Mouse (Mus musculus): Measurements from ENCODE around the gene Cyp26c1. TPM values are rescaled to one million over a fixed set of nuclear protein-coding genes. Genes with fewer than 3 reads are reported as not detected.

Cyp26c1 gene
- polyA plus RNA-seq, 1 experiment: 0.06 TPM

- Histone ChIP-seq H3K4me1 (ENCODE audit: control insufficient read depth, insufficient read depth, insufficient read length, low read length) (no peaks in the 10 kb centered on the region), H3K27ac (ENCODE audit: insufficient read depth, low read depth, low read length) (no peak overlapping the region), H3K4me3 (ENCODE audit: low read depth, low read length) (peak overlapping the region; percentile 10), H3K36me3 (ENCODE audit: control insufficient read depth, insufficient read depth, low read length) (no peaks in the 10 kb centered on the region), H3K27me3 (ENCODE audit: control insufficient read depth, insufficient read depth, low read length) (peaks cover 33% of the 10 kb centered on the region)
- no peak for TF ChIP-seq POLR2A (IDR thresholded peaks at IDR 0.05; ENCODE audit: low read depth, low read length)
- WGBS: 4% methylated on average over 40 of the region's 40 CpGs
Measured at GRCm38 (mm10) chr19:37692879-37693278, 7.5 kb downstream of the Cyp26c1 start.

GRCm38 (mm10) chr19:37695146-37695545 lies 9.8 kb downstream of the Cyp26c1 start:
- Histone ChIP-seq H3K27ac (ENCODE audit: insufficient read depth, low read depth, low read length) (no peak overlapping the region), H3K4me1 (ENCODE audit: control insufficient read depth, insufficient read depth, insufficient read length, low read length) (no peaks in the 10 kb centered on the region), H3K36me3 (ENCODE audit: control insufficient read depth, insufficient read depth, low read length) (no peaks in the 10 kb centered on the region), H3K27me3 (ENCODE audit: control insufficient read depth, insufficient read depth, low read length) (peaks cover 46% of the 10 kb centered on the region), H3K4me3 (ENCODE audit: low read depth, low read length) (no peak overlapping the region)
- no peak for TF ChIP-seq POLR2A (IDR thresholded peaks at IDR 0.05; ENCODE audit: low read depth, low read length)
- no peak for TF ChIP-seq CTCF (IDR thresholded peaks at IDR 0.05; ENCODE audit: extremely low read depth, insufficient read length, insufficient replicate concordance, low read depth, low read length)
- WGBS: 58% methylated on average over 13 of the region's 13 CpGs

DNA sequence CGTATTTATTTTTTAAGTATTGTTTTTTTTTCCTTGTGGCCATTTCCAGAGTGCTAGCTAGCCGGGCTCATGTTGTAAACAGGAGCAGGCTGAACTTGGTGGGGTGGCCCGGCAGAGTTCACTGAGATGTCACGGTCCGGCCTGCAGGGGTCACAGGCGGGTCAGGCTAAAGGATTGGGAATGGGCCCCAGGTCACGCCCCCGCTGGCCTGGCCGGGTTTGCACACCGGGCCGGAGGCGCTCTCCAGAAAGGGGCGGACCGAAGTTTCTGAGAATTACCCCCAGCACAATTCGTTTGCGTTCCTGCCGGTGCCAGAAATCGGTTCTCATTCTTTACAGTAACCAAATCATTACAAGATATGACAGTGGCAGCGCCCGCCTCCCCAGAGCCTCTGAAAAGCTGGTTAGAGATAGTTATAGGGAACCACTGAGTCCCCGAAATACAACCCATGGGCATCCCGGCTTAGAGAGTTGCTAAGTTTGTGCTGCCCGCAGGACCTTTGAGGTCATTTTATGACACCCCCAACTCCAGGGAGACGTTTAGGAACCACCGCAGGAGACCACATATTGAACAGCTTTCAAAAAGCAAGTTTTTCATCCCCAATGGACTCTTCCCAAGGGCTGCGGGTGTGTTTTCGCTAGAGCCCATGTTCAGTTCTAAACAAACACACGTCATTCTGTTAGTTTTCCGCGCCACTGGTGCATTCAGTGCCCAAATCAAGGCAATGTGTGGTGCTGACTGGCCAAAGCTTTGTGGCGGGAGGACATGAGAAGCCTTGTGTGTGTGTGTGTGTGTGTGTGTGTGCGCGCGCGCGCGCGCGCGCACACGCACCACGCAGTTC lies 10.6 kb downstream of the Cyp26c1 start:
- H3K27me3 ChIP-seq (ENCODE audit: control insufficient read depth, insufficient read depth, low read length): peaks cover 51% of the 10 kb centered on the region
- no peaks in the 10 kb centered on the region for H3K4me1 ChIP-seq (ENCODE audit: control insufficient read depth, insufficient read depth, insufficient read length, low read length)
- no peaks in the 10 kb centered on the region for H3K36me3 ChIP-seq (ENCODE audit: control insufficient read depth, insufficient read depth, low read length)
- no peak for TF ChIP-seq CTCF (IDR thresholded peaks at IDR 0.05; ENCODE audit: extremely low read depth, insufficient read length, insufficient replicate concordance, low read depth, low read length)
- TF ChIP-seq POLR2A (IDR thresholded peaks at IDR 0.05; ENCODE audit: low read depth, low read length): no peak
- H3K4me3 ChIP-seq (ENCODE audit: low read depth, low read length): no peak overlapping the region
- no peak overlapping the region for H3K27ac ChIP-seq (ENCODE audit: insufficient read depth, low read depth, low read length)
- WGBS: 7% methylated on average over 42 of the region's 42 CpGs

- no peak overlapping the region for H3K4me3 ChIP-seq (ENCODE audit: low read depth, low read length)
- H3K27ac ChIP-seq (ENCODE audit: insufficient read depth, low read depth, low read length): no peak overlapping the region
- 7% methylated on average over 22 of the region's 22 CpGs for WGBS
- no peaks in the 10 kb centered on the region for H3K36me3 ChIP-seq (ENCODE audit: control insufficient read depth, insufficient read depth, low read length)
- no peaks in the 10 kb centered on the region for H3K4me1 ChIP-seq (ENCODE audit: control insufficient read depth, insufficient read depth, insufficient read length, low read length)
- peaks cover 51% of the 10 kb centered on the region for H3K27me3 ChIP-seq (ENCODE audit: control insufficient read depth, insufficient read depth, low read length)
- no peak for TF ChIP-seq CTCF (IDR thresholded peaks at IDR 0.05; ENCODE audit: extremely low read depth, insufficient read length, insufficient replicate concordance, low read depth, low read length)
- TF ChIP-seq POLR2A (IDR thresholded peaks at IDR 0.05; ENCODE audit: low read depth, low read length): no peak
Measured at GRCm38 (mm10) chr19:37696603-37697334, 11.4 kb downstream of the Cyp26c1 start.

DNA sequence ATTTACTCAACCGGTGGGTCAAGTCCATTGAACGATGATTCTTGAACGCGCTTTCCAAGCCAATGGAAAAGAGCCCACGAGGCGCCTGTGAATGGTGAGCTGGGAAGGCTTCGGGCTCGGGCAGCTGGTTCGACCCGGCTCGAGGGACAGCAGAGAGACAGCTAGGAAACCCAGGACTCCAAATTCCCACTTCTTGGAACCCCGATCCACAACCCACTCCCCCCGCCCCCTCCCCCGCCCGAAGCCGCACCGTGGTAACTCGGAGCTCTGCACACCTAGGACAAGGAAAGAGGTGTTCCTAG lies 11.9 kb downstream of the Cyp26c1 start:
- no peak overlapping the region for H3K27ac ChIP-seq (ENCODE audit: insufficient read depth, low read depth, low read length)
- peaks cover 51% of the 10 kb centered on the region for H3K27me3 ChIP-seq (ENCODE audit: control insufficient read depth, insufficient read depth, low read length)
- no peaks in the 10 kb centered on the region for H3K4me1 ChIP-seq (ENCODE audit: control insufficient read depth, insufficient read depth, insufficient read length, low read length)
- WGBS: 3% methylated on average over 18 of the region's 18 CpGs
- TF ChIP-seq POLR2A (IDR thresholded peaks at IDR 0.05; ENCODE audit: low read depth, low read length): no peak
- no peak for TF ChIP-seq CTCF (IDR thresholded peaks at IDR 0.05; ENCODE audit: extremely low read depth, insufficient read length, insufficient replicate concordance, low read depth, low read length)
- no peaks in the 10 kb centered on the region for H3K36me3 ChIP-seq (ENCODE audit: control insufficient read depth, insufficient read depth, low read length)
- no peak overlapping the region for H3K4me3 ChIP-seq (ENCODE audit: low read depth, low read length)

GRCm38 (mm10) chr19:37697651-37698272 lies 12.4 kb downstream of the Cyp26c1 start, which contains the start of gene Cyp26a1:
TSS of gene Cyp26a1 (plus strand) at chr19:37697798.
- peak within 1 kb of the TSS; percentile 14; the same call in 1 of the 2 replicates for H3K4me3 ChIP-seq (ENCODE audit: low read depth, low read length)
- no peaks in the 10 kb centered on the region for H3K36me3 ChIP-seq (ENCODE audit: control insufficient read depth, insufficient read depth, low read length)
- TF ChIP-seq POLR2A (IDR thresholded peaks at IDR 0.05; ENCODE audit: low read depth, low read length) (no peak), CTCF (IDR thresholded peaks at IDR 0.05; ENCODE audit: extremely low read depth, insufficient read length, insufficient replicate concordance, low read depth, low read length) (no peak)
- WGBS: under 1% methylated on average over 51 of the region's 51 CpGs
- H3K4me1 ChIP-seq (ENCODE audit: control insufficient read depth, insufficient read depth, insufficient read length, low read length): no peaks in the 10 kb centered on the region
- H3K27ac ChIP-seq (ENCODE audit: insufficient read depth, low read depth, low read length): no peak within 1 kb of the TSS
- peaks cover 48% of the 10 kb centered on the region for H3K27me3 ChIP-seq (ENCODE audit: control insufficient read depth, insufficient read depth, low read length)
